ENCODE assay signal across 1 mouse cellular context in the genomic region with DNA sequence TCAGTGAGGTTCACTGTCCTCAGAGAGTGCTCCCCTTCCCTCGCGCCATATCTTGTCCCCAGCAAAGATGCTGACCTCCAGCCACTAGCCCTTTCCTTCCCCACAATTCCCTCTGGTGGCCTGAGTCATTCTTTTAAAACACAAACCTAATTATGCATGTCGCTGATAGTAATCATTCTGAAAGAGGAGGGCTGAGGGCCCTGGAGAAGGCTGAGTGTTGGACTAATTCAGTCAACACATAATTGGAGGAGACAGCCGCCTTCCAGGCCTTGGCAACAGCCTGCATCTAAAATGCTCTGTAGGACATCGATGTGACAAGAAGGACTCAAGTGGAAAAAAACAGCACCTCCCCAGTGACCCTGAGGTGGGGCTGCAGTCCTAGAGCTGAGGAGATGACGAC.
TF ChIP-seq lines count a peak whose summit lies in the region.

No protein-coding gene starts in this region.

TF ChIP-seq in CH12.LX, 34 proteins besides CTCF, POLR2A, EP300 and RAD21 (continued from another document):
- no peak for TF ChIP-seq ZKSCAN1 (IDR thresholded peaks at IDR 0.05; ENCODE audit: borderline replicate concordance, low read depth, low read length)
- peak; percentile 46 for TF ChIP-seq ETS1 (conservative IDR thresholded peaks at IDR 0.05; ENCODE audit: low read depth, low read length)
- TF ChIP-seq ELF1 (IDR thresholded peaks at IDR 0.05; ENCODE audit: low read depth, low read length) = no peak
- TF ChIP-seq ZNF384 (IDR thresholded peaks at IDR 0.05; ENCODE audit: low read depth, low read length) = no peak
- 0 out of 2 replicates have a peak, but pooled peaks have one; percentile 42 for TF ChIP-seq RCOR1 (conservative IDR thresholded peaks at IDR 0.05; ENCODE audit: low read depth, low read length)
- peak; percentile 40; the same call in 1 of the 2 replicates for TF ChIP-seq SIN3A (IDR thresholded peaks at IDR 0.05; ENCODE audit: low read length)
- TF ChIP-seq USF1 (IDR thresholded peaks at IDR 0.05; ENCODE audit: low read depth, low read length) = no peak
- no peak for TF ChIP-seq KAT2A (IDR thresholded peaks at IDR 0.05; ENCODE audit: insufficient replicate concordance, low read length)
- TF ChIP-seq UBTF (IDR thresholded peaks at IDR 0.05; ENCODE audit: low read depth, low read length) = no peak
- TF ChIP-seq ZC3H11A (IDR thresholded peaks at IDR 0.05; ENCODE audit: low read depth, low read length) = no peak
- no peak for TF ChIP-seq E2F4 (IDR thresholded peaks at IDR 0.05; ENCODE audit: insufficient replicate concordance, low read depth, low read length)
- no peak for TF ChIP-seq MXI1 (IDR thresholded peaks at IDR 0.05; ENCODE audit: low read depth, low read length)
